Mouse (Mus musculus): Measurements from ENCODE around the gene Spib. TPM values are rescaled to one million over a fixed set of nuclear protein-coding genes. Genes with fewer than 3 reads are reported as not detected.

The Spib gene
- total and polyA plus RNA-seq, 2 experiments from 2014 or later, result 0.05 TPM; not detected in 1

GRCm38 (mm10) chr7:44521710-44522109, 10.2 kb downstream of the Spib start:
- Histone ChIP-seq H3K36me3 (ENCODE audit: insufficient read depth, low read length) (no peaks in the 10 kb centered on the region), H3K27me3 (ENCODE audit: insufficient read depth, low read length) (no peaks in the 10 kb centered on the region), H3K4me1 (ENCODE audit: insufficient read depth, low read length) (no peaks in the 10 kb centered on the region), H3K4me3 (ENCODE audit: low read length) (no peak overlapping the region), H3K9ac (replicated peaks; ENCODE audit: low read length) (no peak overlapping the region), H3K4me2 (ENCODE audit: low read depth, low read length) (peak overlapping the region; percentile 37), H3K9me3 (ENCODE audit: low read length) (no peaks in the 10 kb centered on the region), H3K27ac (no peak overlapping the region)
- ATAC-seq (peak; percentile 45), DNase-seq (ENCODE audit: low spot score) (peak; percentile 77)
- WGBS, result 5% methylated on average over 20 of the region's 20 CpGs
- TF ChIP-seq CTCF (IDR thresholded peaks at IDR 0.05; ENCODE audit: low read depth), result peak; percentile 80

GRCm38 (mm10) chr7:44520990-44521389, 10.9 kb downstream of the Spib start:
- no peak for TF ChIP-seq CTCF (IDR thresholded peaks at IDR 0.05; ENCODE audit: low read depth)
- Histone ChIP-seq H3K9ac (replicated peaks; ENCODE audit: low read length) (no peak overlapping the region), H3K36me3 (ENCODE audit: insufficient read depth, low read length) (no peaks in the 10 kb centered on the region), H3K4me3 (ENCODE audit: low read length) (no peak overlapping the region), H3K9me3 (ENCODE audit: low read length) (no peaks in the 10 kb centered on the region), H3K27me3 (ENCODE audit: insufficient read depth, low read length) (no peaks in the 10 kb centered on the region), H3K4me1 (ENCODE audit: insufficient read depth, low read length) (no peaks in the 10 kb centered on the region), H3K27ac (no peak overlapping the region), H3K4me2 (ENCODE audit: low read depth, low read length) (no peak overlapping the region)
- no peak for DNase-seq (ENCODE audit: low spot score)
- ATAC-seq, result no peak
- WGBS, result 61% methylated on average over 3 of the region's 3 CpGs

- H3K36me3 ChIP-seq (ENCODE audit: insufficient read depth, low read length), result no peaks in the 10 kb centered on the region
- TF ChIP-seq CTCF (IDR thresholded peaks at IDR 0.05; ENCODE audit: low read depth), result peak; percentile 23; the same call in 1 of the 2 replicates
- ATAC-seq, result no peak
- no peak for DNase-seq (ENCODE audit: low spot score)
- no peaks in the 10 kb centered on the region for H3K9me3 ChIP-seq (ENCODE audit: low read length)
- no peaks in the 10 kb centered on the region for H3K4me1 ChIP-seq (ENCODE audit: insufficient read depth, low read length)
- H3K4me3 ChIP-seq (ENCODE audit: low read length), result no peak overlapping the region
- 69% methylated on average over 9 of the region's 9 CpGs for WGBS
- H3K27me3 ChIP-seq (ENCODE audit: insufficient read depth, low read length), result 0 out of 2 replicates have a peak, but pooled peaks cover 4% of the 10 kb centered on the region
- no peak overlapping the region for H3K4me2 ChIP-seq (ENCODE audit: low read depth, low read length)
- no peak overlapping the region for H3K27ac ChIP-seq
- H3K9ac ChIP-seq (replicated peaks; ENCODE audit: low read length), result no peak overlapping the region
These were observed 12.5 kb downstream of the Spib start for GRCm38 (mm10) chr7:44519240-44519913.

- Histone ChIP-seq H3K4me3 (ENCODE audit: low read length) (no peak overlapping the region), H3K27ac (no peak overlapping the region), H3K4me2 (ENCODE audit: low read depth, low read length) (no peak overlapping the region), H3K4me1 (ENCODE audit: insufficient read depth, low read length) (no peaks in the 10 kb centered on the region), H3K9ac (replicated peaks; ENCODE audit: low read length) (no peak overlapping the region), H3K9me3 (ENCODE audit: low read length) (no peaks in the 10 kb centered on the region), H3K27me3 (ENCODE audit: insufficient read depth, low read length) (no peaks in the 10 kb centered on the region), H3K36me3 (ENCODE audit: insufficient read depth, low read length) (no peaks in the 10 kb centered on the region)
- no peak for DNase-seq (ENCODE audit: low spot score)
- no peak for TF ChIP-seq CTCF (IDR thresholded peaks at IDR 0.05; ENCODE audit: low read depth)
- no peak for ATAC-seq
These were observed 24.4 kb downstream of the Spib start for GRCm38 (mm10) chr7:44507491-44507890.

GRCm38 (mm10) chr7:44501563-44502115, 30.2 kb downstream of the Spib start:
- ATAC-seq, result peak; percentile 74
- WGBS, result 35% methylated on average over 5 of the region's 5 CpGs
- Histone ChIP-seq H3K36me3 (ENCODE audit: insufficient read depth, low read length) (no peaks in the 10 kb centered on the region), H3K9ac (replicated peaks; ENCODE audit: low read length) (no peak overlapping the region), H3K4me3 (ENCODE audit: low read length) (no peak overlapping the region), H3K27ac (no peak overlapping the region), H3K4me2 (ENCODE audit: low read depth, low read length) (no peak overlapping the region), H3K27me3 (ENCODE audit: insufficient read depth, low read length) (no peaks in the 10 kb centered on the region), H3K4me1 (ENCODE audit: insufficient read depth, low read length) (no peaks in the 10 kb centered on the region), H3K9me3 (ENCODE audit: low read length) (no peaks in the 10 kb centered on the region)
- peak; percentile 86 for TF ChIP-seq CTCF (IDR thresholded peaks at IDR 0.05; ENCODE audit: low read depth)
- peak; percentile 82 for DNase-seq (ENCODE audit: low spot score)

GRCm38 (mm10) chr7:44500046-44500445, 31.8 kb downstream of the Spib start:
- no peak overlapping the region for H3K4me3 ChIP-seq (ENCODE audit: low read length)
- ATAC-seq (no peak), DNase-seq (ENCODE audit: low spot score) (no peak)
- no peaks in the 10 kb centered on the region for H3K27me3 ChIP-seq (ENCODE audit: insufficient read depth, low read length)
- no peak overlapping the region for H3K4me2 ChIP-seq (ENCODE audit: low read depth, low read length)
- TF ChIP-seq CTCF (IDR thresholded peaks at IDR 0.05; ENCODE audit: low read depth), result no peak
- no peaks in the 10 kb centered on the region for H3K9me3 ChIP-seq (ENCODE audit: low read length)
- H3K9ac ChIP-seq (replicated peaks; ENCODE audit: low read length), result no peak overlapping the region
- H3K4me1 ChIP-seq (ENCODE audit: insufficient read depth, low read length), result peaks cover 6% of the 10 kb centered on the region
- no peak overlapping the region for H3K27ac ChIP-seq
- H3K36me3 ChIP-seq (ENCODE audit: insufficient read depth, low read length), result no peaks in the 10 kb centered on the region
- 53% methylated on average over 20 of the region's 20 CpGs for WGBS

GRCm38 (mm10) chr7:44498922-44499321, 32.9 kb downstream of the Spib start:
- ATAC-seq (no peak), DNase-seq (ENCODE audit: low spot score) (no peak)
- Histone ChIP-seq H3K9ac (replicated peaks; ENCODE audit: low read length) (no peak overlapping the region), H3K27ac (no peak overlapping the region), H3K27me3 (ENCODE audit: insufficient read depth, low read length) (no peaks in the 10 kb centered on the region), H3K4me3 (ENCODE audit: low read length) (no peak overlapping the region), H3K36me3 (ENCODE audit: insufficient read depth, low read length) (no peaks in the 10 kb centered on the region), H3K9me3 (ENCODE audit: low read length) (no peaks in the 10 kb centered on the region), H3K4me1 (ENCODE audit: insufficient read depth, low read length) (peaks cover 12% of the 10 kb centered on the region), H3K4me2 (ENCODE audit: low read depth, low read length) (no peak overlapping the region)
- TF ChIP-seq CTCF (IDR thresholded peaks at IDR 0.05; ENCODE audit: low read depth), result no peak
- WGBS, result 81% methylated on average over 1 of the region's 1 CpGs

All from hindbrain, postnatal 0 days (tissue).